Mouse (Mus musculus): ENCODE data around the gene Clk3. TPM values are rescaled to one million over a fixed set of nuclear protein-coding genes. Genes with fewer than 3 reads are reported as not detected.

Clk3 gene
- polyA plus RNA-seq, 1 experiment from 2014 or later, result 57.8 TPM

- Histone ChIP-seq H3K27ac (no peak overlapping the region), H3K9me3 (no peaks in the 10 kb centered on the region), H3K4me2 (replicated peaks) (peak overlapping the region; percentile 98), H3K9ac (peak overlapping the region; percentile 93; the same call in 1 of the 2 replicates), H3K4me3 (replicated peaks) (peak overlapping the region; percentile 95), H3K27me3 (replicated peaks) (no peaks in the 10 kb centered on the region), H3K4me1 (replicated peaks) (peaks cover 32% of the 10 kb centered on the region), H3K36me3 (0 out of 2 replicates have a peak, but pooled peaks cover 3% of the 10 kb centered on the region)
- WGBS, result 45% methylated on average over 6 of the region's 6 CpGs
- ATAC-seq, result no peak
These were observed 771 bp upstream of the Clk3 start for GRCm38 (mm10) chr9:57766431-57766830.

DNA sequence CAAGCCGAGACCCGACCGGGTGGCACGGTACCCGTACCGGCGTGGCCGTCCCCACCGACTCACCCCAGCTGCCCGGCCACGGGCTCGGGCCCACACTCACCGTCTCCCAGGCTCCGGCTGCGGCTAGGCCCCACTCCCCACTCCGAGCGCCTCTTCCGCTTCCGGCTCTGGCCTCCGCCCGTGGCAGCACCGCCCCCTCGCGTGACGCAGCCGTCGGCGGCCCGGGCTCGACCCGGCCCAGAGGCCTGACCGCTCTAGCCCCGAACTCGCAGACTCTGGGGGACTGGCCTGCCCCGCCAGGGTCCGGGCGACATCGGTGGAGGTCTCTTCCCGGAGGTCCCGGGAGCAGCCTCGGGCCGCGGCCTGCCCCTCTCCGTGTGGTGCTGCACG, 691 bp downstream of the Clk3 start:
- peak overlapping the region; percentile 98 for H3K4me2 ChIP-seq (replicated peaks)
- H3K27ac ChIP-seq, result peak overlapping the region; percentile 90
- no peaks in the 10 kb centered on the region for H3K9me3 ChIP-seq
- H3K4me3 ChIP-seq (replicated peaks), result peak overlapping the region; percentile 95
- ATAC-seq, result peak; percentile 95
- peaks cover 14% of the 10 kb centered on the region for H3K36me3 ChIP-seq
- WGBS, result 0% methylated on average over 44 of the region's 45 CpGs
- H3K4me1 ChIP-seq (replicated peaks), result peaks cover 32% of the 10 kb centered on the region
- no peaks in the 10 kb centered on the region for H3K27me3 ChIP-seq (replicated peaks)
- H3K9ac ChIP-seq, result peak overlapping the region; percentile 93

DNA sequence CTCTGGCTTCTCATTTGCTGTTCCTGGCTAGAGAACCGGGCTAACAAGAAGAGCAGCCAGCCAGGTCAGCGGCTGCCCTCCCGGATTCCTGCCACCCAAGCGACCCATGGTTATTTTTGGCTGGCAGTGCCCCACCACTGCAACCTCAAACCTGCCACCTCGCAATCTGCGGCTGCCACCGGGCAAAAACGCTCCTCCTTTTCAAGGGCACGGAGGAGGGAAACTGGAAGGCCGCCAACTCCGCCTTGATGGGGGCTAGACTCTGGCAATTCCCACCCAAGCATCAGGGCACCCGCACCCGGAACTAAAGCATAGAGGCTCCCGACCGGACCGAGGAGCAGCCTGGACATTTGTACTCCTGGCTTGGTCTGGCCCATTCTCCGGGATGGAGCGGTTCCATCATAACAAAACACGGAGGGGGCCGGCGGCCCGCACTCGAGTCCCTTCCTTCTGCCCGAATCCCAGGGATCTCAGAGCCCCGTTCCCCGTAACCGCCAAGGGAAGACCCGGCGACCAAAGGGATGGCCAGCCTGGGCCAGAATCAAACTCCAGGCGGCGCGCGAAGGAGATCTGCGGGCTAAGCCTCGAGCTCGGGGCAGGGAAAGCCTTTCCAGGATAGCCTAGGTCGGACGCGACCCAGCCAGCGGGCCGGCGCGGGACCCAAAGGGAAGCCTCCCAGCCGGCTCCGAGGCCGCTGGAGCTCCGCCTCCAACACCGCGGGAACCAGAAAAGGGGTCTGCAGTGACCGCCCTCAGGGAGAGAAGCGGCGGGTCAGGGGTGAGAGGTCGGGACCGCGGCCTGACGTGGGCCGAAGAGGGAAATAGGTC, 1.3 kb downstream of the Clk3 start:
- under 1% methylated on average over 57 of the region's 57 CpGs for WGBS
- Histone ChIP-seq H3K36me3 (peaks cover 20% of the 10 kb centered on the region), H3K27ac (peak overlapping the region; percentile 90), H3K27me3 (replicated peaks) (no peaks in the 10 kb centered on the region), H3K4me3 (replicated peaks) (peak overlapping the region; percentile 95), H3K9me3 (no peaks in the 10 kb centered on the region), H3K4me1 (replicated peaks) (peaks cover 32% of the 10 kb centered on the region), H3K9ac (peak overlapping the region; percentile 93), H3K4me2 (replicated peaks) (peak overlapping the region; percentile 98)
- ATAC-seq, result peak; percentile 68

- H3K9me3 ChIP-seq, result no peaks in the 10 kb centered on the region
- peaks cover 37% of the 10 kb centered on the region for H3K36me3 ChIP-seq
- no peaks in the 10 kb centered on the region for H3K27me3 ChIP-seq (replicated peaks)
- H3K27ac ChIP-seq, result no peak overlapping the region
- 49% methylated on average over 6 of the region's 6 CpGs for WGBS
- ATAC-seq, result no peak
- peaks cover 32% of the 10 kb centered on the region for H3K4me1 ChIP-seq (replicated peaks)
- no peak overlapping the region for H3K4me3 ChIP-seq (replicated peaks)
- H3K4me2 ChIP-seq (replicated peaks), result peak overlapping the region; percentile 98
- H3K9ac ChIP-seq, result no peak overlapping the region
These were observed 3.1 kb downstream of the Clk3 start for GRCm38 (mm10) chr9:57762563-57762991.

DNA sequence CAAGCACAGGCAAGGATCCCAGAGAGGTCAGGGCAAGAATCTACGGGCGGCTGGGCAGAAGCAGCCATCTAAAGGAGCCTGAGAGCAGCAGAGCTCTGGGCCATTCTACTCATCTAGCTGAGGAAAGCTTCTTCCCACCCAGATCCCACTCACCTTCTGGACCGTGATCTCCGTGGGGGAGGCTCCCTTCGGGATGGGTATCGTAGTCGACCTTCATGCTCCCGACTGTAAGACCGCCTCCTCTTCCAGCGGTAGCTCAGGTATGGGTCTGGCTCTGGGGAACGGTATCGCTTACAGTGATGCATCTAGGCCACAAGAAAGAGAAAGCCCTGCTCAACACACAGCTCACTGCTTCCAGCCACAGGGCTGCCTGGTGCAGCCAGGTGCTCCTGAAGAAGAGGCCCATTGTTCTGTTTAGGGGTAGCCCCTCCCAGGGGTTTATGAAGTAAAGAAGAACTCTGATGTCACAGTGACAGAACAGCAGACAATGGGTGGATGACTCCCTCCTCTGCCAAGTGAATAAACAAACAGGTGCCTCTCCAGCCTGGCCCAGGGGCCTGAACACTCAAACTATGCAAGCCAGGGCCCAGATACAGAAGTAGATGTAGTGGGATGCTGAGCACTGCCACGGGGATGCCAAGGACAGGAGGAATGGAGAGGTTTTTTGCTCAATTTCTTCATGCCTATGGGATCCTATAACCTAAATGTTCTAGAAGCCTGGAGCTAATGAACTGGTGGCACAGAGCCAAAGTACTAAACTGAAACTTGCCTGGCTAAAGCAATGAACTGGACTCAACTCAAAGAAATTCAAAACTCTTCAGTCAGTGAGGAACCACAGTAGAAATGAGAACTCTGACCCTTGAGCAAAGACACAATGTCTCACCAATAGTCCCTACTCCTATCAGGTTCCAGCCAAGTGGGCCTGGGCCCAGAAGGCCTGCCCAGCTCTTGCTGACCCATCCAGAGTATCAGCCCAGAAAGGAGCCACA, 3.8 kb downstream of the Clk3 start:
- Histone ChIP-seq H3K27ac (no peak overlapping the region), H3K9ac (no peak overlapping the region), H3K9me3 (no peaks in the 10 kb centered on the region), H3K4me3 (replicated peaks) (no peak overlapping the region), H3K27me3 (replicated peaks) (no peaks in the 10 kb centered on the region), H3K4me1 (replicated peaks) (peaks cover 32% of the 10 kb centered on the region), H3K36me3 (peaks cover 45% of the 10 kb centered on the region), H3K4me2 (replicated peaks) (peak overlapping the region; percentile 98)
- no peak for ATAC-seq
- WGBS, result 90% methylated on average over 13 of the region's 13 CpGs

DNA sequence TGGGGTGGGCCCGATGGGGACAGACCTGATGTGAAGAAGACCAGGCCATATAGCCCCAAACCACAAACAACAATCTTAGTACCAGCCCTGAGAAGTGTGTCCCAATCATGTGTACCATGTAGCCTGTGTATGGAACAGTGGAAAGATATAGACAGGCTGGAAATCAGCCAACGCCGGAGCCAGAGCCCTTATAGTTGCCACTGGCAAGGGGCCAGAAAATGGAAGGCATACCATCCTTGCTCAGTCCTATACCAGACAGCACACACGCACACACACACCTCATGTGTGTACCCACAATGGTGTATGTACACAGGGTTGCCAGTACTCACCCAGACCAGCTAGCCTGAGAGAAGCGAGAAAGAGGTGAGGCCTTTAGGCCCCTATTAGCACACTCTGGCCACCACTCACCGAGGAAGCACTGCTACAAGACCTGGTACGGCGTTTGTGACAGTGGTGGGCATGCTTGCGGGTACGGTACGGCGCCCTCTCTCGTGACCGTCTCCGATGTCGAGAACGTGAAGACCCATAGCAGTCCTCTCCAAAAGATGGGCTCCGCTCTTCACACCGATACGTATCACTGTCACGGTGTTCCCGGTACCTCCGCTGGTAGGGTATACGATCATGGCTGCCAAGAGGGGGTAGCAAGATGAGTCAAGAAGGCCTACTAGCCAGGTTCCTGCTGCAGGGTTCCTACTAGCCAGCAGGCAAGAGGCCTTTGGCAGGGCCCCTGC, 5.1 kb downstream of the Clk3 start:
- Histone ChIP-seq H3K4me1 (replicated peaks) (peaks cover 26% of the 10 kb centered on the region), H3K27me3 (replicated peaks) (no peaks in the 10 kb centered on the region), H3K4me3 (replicated peaks) (no peak overlapping the region), H3K9ac (no peak overlapping the region), H3K4me2 (replicated peaks) (no peak overlapping the region), H3K27ac (no peak overlapping the region), H3K36me3 (peaks cover 50% of the 10 kb centered on the region), H3K9me3 (no peaks in the 10 kb centered on the region)
- WGBS, result 95% methylated on average over 24 of the region's 24 CpGs
- no peak for ATAC-seq

DNA sequence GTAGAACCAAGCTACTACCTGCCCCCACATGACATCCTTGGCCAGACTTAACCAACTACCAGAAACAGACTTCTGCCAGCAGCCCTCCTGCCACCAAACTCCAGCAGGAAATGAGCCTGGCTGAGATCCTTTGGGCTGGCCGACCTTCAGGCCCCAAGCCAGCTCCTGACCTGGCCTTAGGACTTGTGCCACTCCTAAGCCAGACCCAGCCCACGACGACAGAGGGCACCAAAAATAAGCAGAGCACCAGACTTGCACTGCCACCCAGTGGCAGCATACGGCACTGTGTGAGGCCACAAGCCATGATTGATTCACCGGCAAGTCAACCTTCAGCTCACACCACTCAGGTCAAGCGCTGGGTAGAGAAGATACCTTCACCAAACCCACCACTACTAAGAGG, 6.4 kb downstream of the Clk3 start:
- H3K9ac ChIP-seq, result no peak overlapping the region
- H3K36me3 ChIP-seq, result peaks cover 61% of the 10 kb centered on the region
- no peak overlapping the region for H3K27ac ChIP-seq
- no peaks in the 10 kb centered on the region for H3K9me3 ChIP-seq
- WGBS, result 19% methylated on average over 6 of the region's 6 CpGs
- no peak overlapping the region for H3K4me3 ChIP-seq (replicated peaks)
- no peaks in the 10 kb centered on the region for H3K27me3 ChIP-seq (replicated peaks)
- ATAC-seq, result peak; percentile 36; the same call in 1 of the 2 replicates
- no peak overlapping the region for H3K4me2 ChIP-seq (replicated peaks)
- H3K4me1 ChIP-seq (replicated peaks), result peaks cover 26% of the 10 kb centered on the region

DNA sequence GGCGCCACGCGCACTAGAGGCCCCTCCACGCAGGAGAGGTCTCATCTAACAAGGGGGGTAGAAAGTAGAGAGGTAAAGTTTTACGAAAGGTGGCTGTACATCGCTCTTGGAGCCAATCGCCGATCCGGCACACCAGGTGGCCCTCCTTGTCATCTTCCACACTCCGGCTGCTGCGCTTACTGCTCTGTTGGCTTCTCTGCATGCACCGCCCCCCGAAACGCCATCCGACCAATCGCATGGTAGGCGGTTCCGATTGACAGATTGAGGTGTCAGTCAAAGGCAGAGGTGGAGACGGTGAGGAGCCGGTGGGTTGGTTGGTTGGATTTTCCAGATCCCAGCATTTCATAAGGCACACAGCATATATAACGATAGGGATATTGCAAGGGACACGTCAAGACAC, 7.1 kb downstream of the Clk3 start:
- Histone ChIP-seq H3K27ac (no peak overlapping the region), H3K27me3 (replicated peaks) (no peaks in the 10 kb centered on the region), H3K9ac (no peak overlapping the region), H3K4me1 (replicated peaks) (peaks cover 19% of the 10 kb centered on the region), H3K4me3 (replicated peaks) (no peak overlapping the region), H3K9me3 (no peaks in the 10 kb centered on the region), H3K4me2 (replicated peaks) (no peak overlapping the region), H3K36me3 (peaks cover 69% of the 10 kb centered on the region)
- 93% methylated on average over 22 of the region's 22 CpGs for WGBS
- no peak for ATAC-seq

DNA sequence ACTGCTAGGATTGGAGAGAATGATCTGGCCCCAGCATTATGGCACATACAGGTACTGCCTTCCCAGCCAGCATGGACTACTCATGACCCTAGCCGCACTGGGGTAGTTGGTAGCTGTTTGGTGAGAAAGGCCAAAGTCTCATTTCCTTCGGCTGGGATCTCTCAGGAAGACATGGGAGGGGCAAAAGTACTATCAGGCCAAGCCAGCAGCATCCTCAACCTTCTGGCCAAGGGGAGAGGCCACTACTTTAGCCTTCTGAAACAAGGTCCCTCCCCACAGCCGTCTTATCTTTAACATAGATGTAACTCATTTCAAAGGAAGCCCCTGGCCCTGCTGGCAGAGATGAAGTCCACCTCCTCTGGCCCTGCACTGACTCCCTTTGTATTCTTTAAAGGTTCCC, 8.1 kb downstream of the Clk3 start:
- Histone ChIP-seq H3K9ac (no peak overlapping the region), H3K4me3 (replicated peaks) (no peak overlapping the region), H3K4me1 (replicated peaks) (peaks cover 9% of the 10 kb centered on the region), H3K27me3 (replicated peaks) (no peaks in the 10 kb centered on the region), H3K27ac (no peak overlapping the region), H3K4me2 (replicated peaks) (no peak overlapping the region), H3K36me3 (peaks cover 78% of the 10 kb centered on the region), H3K9me3 (no peaks in the 10 kb centered on the region)
- 75% methylated on average over 3 of the region's 3 CpGs for WGBS
- no peak for ATAC-seq

- Histone ChIP-seq H3K4me2 (replicated peaks) (no peak overlapping the region), H3K9ac (no peak overlapping the region), H3K9me3 (no peaks in the 10 kb centered on the region), H3K27me3 (replicated peaks) (no peaks in the 10 kb centered on the region), H3K27ac (no peak overlapping the region), H3K4me3 (replicated peaks) (no peak overlapping the region), H3K36me3 (peaks cover 69% of the 10 kb centered on the region), H3K4me1 (replicated peaks) (no peaks in the 10 kb centered on the region)
- ATAC-seq, result no peak
- WGBS, result 84% methylated on average over 7 of the region's 7 CpGs
These were observed 14.8 kb downstream of the Clk3 start for GRCm38 (mm10) chr9:57750901-57751300.

DNA sequence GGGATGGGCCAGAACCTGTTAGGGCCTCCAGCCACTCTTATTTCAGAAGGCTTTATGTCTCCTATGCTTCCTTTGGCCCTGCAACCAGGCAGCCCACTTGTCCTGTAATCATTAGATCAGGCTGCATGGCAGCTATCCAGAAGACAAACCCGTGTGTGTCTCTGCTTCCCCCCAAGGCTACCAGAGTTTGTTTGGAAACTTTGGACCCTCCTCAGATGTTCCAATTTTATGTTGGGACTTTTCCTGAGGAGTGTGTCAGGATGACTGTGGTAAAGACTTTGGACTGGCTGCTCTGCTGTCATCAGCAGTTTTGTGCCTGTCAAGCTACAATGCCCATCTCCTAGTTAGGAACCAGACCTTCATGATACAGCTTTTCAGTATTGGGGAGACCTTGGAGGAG, 16.8 kb downstream of the Clk3 start:
- Histone ChIP-seq H3K27ac (no peak overlapping the region), H3K9me3 (no peaks in the 10 kb centered on the region), H3K4me3 (replicated peaks) (no peak overlapping the region), H3K9ac (no peak overlapping the region), H3K36me3 (peaks cover 56% of the 10 kb centered on the region), H3K4me2 (replicated peaks) (no peak overlapping the region), H3K4me1 (replicated peaks) (no peaks in the 10 kb centered on the region), H3K27me3 (replicated peaks) (no peaks in the 10 kb centered on the region)
- WGBS, result 60% methylated on average over 1 of the region's 1 CpGs
- no peak for ATAC-seq

DNA sequence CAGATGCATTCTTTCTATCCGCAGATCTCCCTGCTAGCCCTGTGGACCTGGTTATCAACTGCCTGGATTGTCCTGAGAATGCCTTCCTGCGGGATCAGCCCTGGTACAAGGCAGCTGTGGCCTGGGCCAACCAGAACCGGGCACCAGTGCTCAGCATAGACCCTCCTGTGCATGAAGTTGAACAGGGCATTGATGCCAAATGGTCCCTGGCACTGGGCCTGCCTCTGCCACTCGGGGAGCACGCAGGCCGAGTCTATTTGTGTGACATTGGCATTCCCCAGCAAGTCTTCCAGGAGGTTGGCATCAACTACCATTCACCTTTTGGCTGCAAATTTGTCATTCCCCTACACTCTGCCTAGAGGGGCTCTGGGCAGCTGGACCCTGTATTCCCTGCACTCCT, 17.5 kb downstream of the Clk3 start:
- ATAC-seq, result no peak
- H3K27ac ChIP-seq, result no peak overlapping the region
- peaks cover 49% of the 10 kb centered on the region for H3K36me3 ChIP-seq

More for the DNA sequence above, 17.5 kb downstream of the Clk3 start:
- no peaks in the 10 kb centered on the region for H3K4me1 ChIP-seq (replicated peaks)
- no peaks in the 10 kb centered on the region for H3K27me3 ChIP-seq (replicated peaks)
- no peaks in the 10 kb centered on the region for H3K9me3 ChIP-seq
- no peak overlapping the region for H3K9ac ChIP-seq
- no peak overlapping the region for H3K4me3 ChIP-seq (replicated peaks)
- 90% methylated on average over 6 of the region's 6 CpGs for WGBS
- H3K4me2 ChIP-seq (replicated peaks), result no peak overlapping the region
